Mouse (Mus musculus) thymus, adult 2 months (tissue): ENCODE results near the gene Sntg2. TPM values are rescaled to one million over a fixed set of nuclear protein-coding genes. Genes with fewer than 3 reads are reported as not detected.

Source experiments
- DNase-seq: peaks from one replicate; pipeline ENCODE4 v3.0.0; 2021
- H3K27ac ChIP-seq: fragments of 200-500 bp; 2 replicates; pipeline ENCODE4 v1.5.1; 2012; ENCODE audit warnings: low read length, control low read depth; ENCODE audit not compliant: control insufficient read depth, insufficient read depth
- H3K27me3 ChIP-seq: fragments of 200-500 bp; 2 replicates; pipeline ENCODE4 v1.6.1; 2012; ENCODE audit warnings: mild to moderate bottlenecking, low read length, moderate library complexity, mixed read lengths; ENCODE audit not compliant: control insufficient read depth, insufficient read depth
- H3K36me3 ChIP-seq: fragments of 200-500 bp; 2 replicates; pipeline ENCODE4 v1.6.1; 2012; ENCODE audit warnings: mild to moderate bottlenecking, low read length, moderate library complexity; ENCODE audit not compliant: control insufficient read depth, insufficient read depth
- H3K4me1 ChIP-seq: fragments of 200-500 bp; replicated peaks from 2 replicates; pipeline ENCODE4 v1.6.1; 2012; ENCODE audit warnings: low read length; ENCODE audit not compliant: control insufficient read depth, insufficient read depth
- H3K4me3 ChIP-seq: fragments of 200-500 bp; 2 replicates; pipeline ENCODE4 v1.5.1; 2012; ENCODE audit warnings: mild to moderate bottlenecking, low read length, control low read depth, moderate library complexity; ENCODE audit not compliant: control insufficient read depth, insufficient read depth
- CTCF ChIP-seq: fragments of 200-500 bp; IDR thresholded peaks from 2 replicates; pipeline ENCODE4 v1.5.1; 2012; ENCODE audit warnings: mild to moderate bottlenecking, control low read depth, low read length, moderate library complexity, borderline replicate concordance; ENCODE audit not compliant: control insufficient read depth, poor library complexity, insufficient read depth; ENCODE audit errors: extremely low read depth
- POLR2A ChIP-seq: fragments of 200-500 bp; IDR thresholded peaks from 2 replicates; pipeline ENCODE4 v1.6.1; 2012; ENCODE audit warnings: mild to moderate bottlenecking, low read length, control low read depth, moderate library complexity; ENCODE audit not compliant: control insufficient read depth, poor library complexity, insufficient read depth; ENCODE audit errors: extremely low read depth
- WGBS: fragments of 180-500 bp; shearing (Covaris S2); methylation state at CpG from one replicate; pipeline ENCODE4 v1.1.7; 2018; 5-methylcytosine and 5-hydroxymethylcytosine counted together
- polyA plus RNA-seq: library from polyadenylated mRNA; depleted of rRNA; stranded (reverse); fragments of >200 nt; gene quantifications from 2 replicates; pipeline ENCODE4 v1.2.3, GENCODE M21; 2012

Gene Sntg2
- polyA plus RNA-seq, 1 experiment, result 0.22 TPM

- TF ChIP-seq POLR2A, result no peak
- TF ChIP-seq CTCF, result no peak
- no peak overlapping the region for H3K27ac ChIP-seq
- no peaks in the 10 kb centered on the region for H3K4me1 ChIP-seq
- WGBS, result 91% methylated on average over 2 of the region's 2 CpGs
- no peak for DNase-seq
- H3K27me3 ChIP-seq, result no peaks in the 10 kb centered on the region
- no peaks in the 10 kb centered on the region for H3K36me3 ChIP-seq
- no peak overlapping the region for H3K4me3 ChIP-seq
These were observed 195.6 kb downstream of the Sntg2 start for GRCm38 (mm10) chr12:30177529-30177928.

GRCm38 (mm10) chr12:30168491-30168890 is 204.7 kb downstream of the Sntg2 start:
- DNase-seq, result no peak
- WGBS, result 82% methylated on average over 3 of the region's 3 CpGs
- Histone ChIP-seq H3K27me3 (no peaks in the 10 kb centered on the region), H3K36me3 (no peaks in the 10 kb centered on the region), H3K4me3 (no peak overlapping the region), H3K4me1 (no peaks in the 10 kb centered on the region), H3K27ac (no peak overlapping the region)
- TF ChIP-seq CTCF (no peak), POLR2A (no peak)

- WGBS, result 82% methylated on average over 5 of the region's 5 CpGs
- Histone ChIP-seq H3K4me3 (no peak overlapping the region), H3K36me3 (no peaks in the 10 kb centered on the region), H3K4me1 (no peaks in the 10 kb centered on the region), H3K27me3 (no peaks in the 10 kb centered on the region), H3K27ac (no peak overlapping the region)
- no peak for TF ChIP-seq CTCF
- no peak for TF ChIP-seq POLR2A
- DNase-seq, result no peak
These were observed 208.6 kb downstream of the Sntg2 start for GRCm38 (mm10) chr12:30164538-30164937.

- TF ChIP-seq POLR2A, result no peak
- no peaks in the 10 kb centered on the region for H3K36me3 ChIP-seq
- H3K4me3 ChIP-seq, result no peak overlapping the region
- no peaks in the 10 kb centered on the region for H3K4me1 ChIP-seq
- DNase-seq, result no peak
- H3K27me3 ChIP-seq, result no peaks in the 10 kb centered on the region
- no peak overlapping the region for H3K27ac ChIP-seq
- WGBS, result 91% methylated on average over 6 of the region's 6 CpGs
These were observed 209.2 kb downstream of the Sntg2 start for GRCm38 (mm10) chr12:30164005-30164404.

GRCm38 (mm10) chr12:30161731-30162406 is 211.3 kb downstream of the Sntg2 start:
- Histone ChIP-seq H3K27me3 (no peaks in the 10 kb centered on the region), H3K27ac (no peak overlapping the region), H3K36me3 (no peaks in the 10 kb centered on the region), H3K4me3 (no peak overlapping the region), H3K4me1 (no peaks in the 10 kb centered on the region)
- WGBS, result 86% methylated on average over 5 of the region's 5 CpGs
- no peak for DNase-seq
- TF ChIP-seq CTCF, result no peak
- no peak for TF ChIP-seq POLR2A

GRCm38 (mm10) chr12:30160475-30160874 is 212.7 kb downstream of the Sntg2 start:
- 87% methylated on average over 3 of the region's 3 CpGs for WGBS

GRCm38 (mm10) chr12:30159788-30160187 is 213.4 kb downstream of the Sntg2 start:
- 92% methylated on average over 8 of the region's 8 CpGs for WGBS

More at GRCm38 (mm10) chr12:30160475-30160874, 212.7 kb downstream of the Sntg2 start:
- Histone ChIP-seq H3K36me3 (no peaks in the 10 kb centered on the region), H3K4me1 (no peaks in the 10 kb centered on the region), H3K4me3 (no peak overlapping the region), H3K27ac (no peak overlapping the region), H3K27me3 (no peaks in the 10 kb centered on the region)
- no peak for DNase-seq
- TF ChIP-seq POLR2A, result no peak
- no peak for TF ChIP-seq CTCF

More at GRCm38 (mm10) chr12:30159788-30160187, 213.4 kb downstream of the Sntg2 start:
- Histone ChIP-seq H3K36me3 (no peaks in the 10 kb centered on the region), H3K4me1 (no peaks in the 10 kb centered on the region), H3K27ac (no peak overlapping the region), H3K27me3 (no peaks in the 10 kb centered on the region), H3K4me3 (no peak overlapping the region)
- TF ChIP-seq POLR2A, result no peak
- no peak for TF ChIP-seq CTCF
- no peak for DNase-seq
